Mouse (Mus musculus) kidney, adult 2 months (tissue): ENCODE data around the gene Rrp1. TPM values are rescaled to one million over a fixed set of nuclear protein-coding genes. Genes with fewer than 3 reads are reported as not detected.

ENCODE experiments used
- DNase-seq: peaks from one replicate; pipeline ENCODE4 v3.0.0; 2021
- H3K27ac ChIP-seq: fragments of 200-500 bp; 2 replicates; pipeline ENCODE4 v1.5.1; 2012; ENCODE audit warnings: low read depth, low read length, control low read depth, inconsistent platforms; ENCODE audit not compliant: insufficient read depth
- H3K27me3 ChIP-seq: fragments of 200-500 bp; replicated peaks from 2 replicates; pipeline ENCODE4 v1.6.1; 2012; ENCODE audit warnings: mild to moderate bottlenecking, moderate library complexity, low read length, inconsistent platforms; ENCODE audit not compliant: control insufficient read depth, insufficient read depth
- H3K36me3 ChIP-seq: fragments of 200-500 bp; 2 replicates; pipeline ENCODE4 v1.6.1; 2012; ENCODE audit warnings: mild to moderate bottlenecking, moderate library complexity, low read length, inconsistent platforms; ENCODE audit not compliant: control insufficient read depth, insufficient read depth
- H3K4me1 ChIP-seq: fragments of 200-500 bp; 2 replicates; pipeline ENCODE4 v1.6.1; 2011; ENCODE audit warnings: low read length; ENCODE audit not compliant: control insufficient read depth, insufficient read depth
- H3K4me3 ChIP-seq: fragments of 200-500 bp; 2 replicates; pipeline ENCODE4 v1.5.1; 2011; ENCODE audit warnings: mild to moderate bottlenecking, low read depth, low read length, control low read depth; ENCODE audit not compliant: insufficient read depth
- CTCF ChIP-seq: fragments of 200-500 bp; conservative IDR thresholded peaks from 2 replicates; pipeline ENCODE4 v1.5.1; 2011; ENCODE audit warnings: low read depth, mild to moderate bottlenecking, control low read depth, low read length, moderate library complexity, mixed read lengths; ENCODE audit not compliant: insufficient read depth, insufficient read length
- POLR2A ChIP-seq: fragments of 200-500 bp; IDR thresholded peaks from one replicate; pipeline ENCODE4 v1.6.1; 2011; ENCODE audit warnings: low read depth, low read length, control low read depth
- WGBS: fragments of 180-500 bp; shearing (Covaris S2); methylation state at CpG from one replicate; pipeline ENCODE4 v1.1.7; 2018; 5-methylcytosine and 5-hydroxymethylcytosine counted together
- polyA plus RNA-seq: library from polyadenylated mRNA; depleted of rRNA; stranded (reverse); fragments of >200 nt; gene quantifications from 2 replicates; pipeline ENCODE4 v1.2.3, GENCODE M21; 2012

The Rrp1 gene
- polyA plus RNA-seq, 1 experiment, result 80.3 TPM

- Histone ChIP-seq H3K27me3 (no peaks in the 10 kb centered on the region), H3K27ac (no peak overlapping the region), H3K36me3 (no peaks in the 10 kb centered on the region), H3K4me1 (peaks cover 7% of the 10 kb centered on the region; the same call in 1 of the 2 replicates), H3K4me3 (no peak overlapping the region)
- no peak for TF ChIP-seq POLR2A
- whole genome bisulfite sequencing, result 50% methylated on average over 4 of the region's 4 CpGs
- DNase-seq, result no peak
These were observed 39.8 kb upstream of the Rrp1 start for GRCm38 (mm10) chr10:78452641-78453040.

- DNase-seq, result no peak
- no peaks in the 10 kb centered on the region for H3K27me3 ChIP-seq
- H3K4me3 ChIP-seq, result no peak overlapping the region
- H3K4me1 ChIP-seq, result peaks cover 2% of the 10 kb centered on the region; the same call in 1 of the 2 replicates
- no peak overlapping the region for H3K27ac ChIP-seq
- no peaks in the 10 kb centered on the region for H3K36me3 ChIP-seq
- TF ChIP-seq POLR2A, result no peak
- no peak for TF ChIP-seq CTCF
- 88% methylated on average over 5 of the region's 5 CpGs for WGBS
These were observed 37.9 kb upstream of the Rrp1 start for GRCm38 (mm10) chr10:78450761-78451160.

- DNase-seq, result peak; percentile 61
- TF ChIP-seq CTCF (no peak), POLR2A (no peak)
- H3K27me3 ChIP-seq, result no peaks in the 10 kb centered on the region
- peaks cover 2% of the 10 kb centered on the region; the same call in 1 of the 2 replicates for H3K4me1 ChIP-seq
- H3K27ac ChIP-seq, result no peak overlapping the region
- no peaks in the 10 kb centered on the region for H3K36me3 ChIP-seq
- WGBS, result 50% methylated on average over 3 of the region's 3 CpGs
- no peak overlapping the region for H3K4me3 ChIP-seq
These were observed 34.6 kb upstream of the Rrp1 start for GRCm38 (mm10) chr10:78447396-78447795.

GRCm38 (mm10) chr10:78446195-78446594 is 33.4 kb upstream of the Rrp1 start:
- no peak for DNase-seq
- H3K27ac ChIP-seq, result no peak overlapping the region
- WGBS, result 98% methylated on average over 3 of the region's 3 CpGs
- H3K4me3 ChIP-seq, result no peak overlapping the region
- no peaks in the 10 kb centered on the region for H3K36me3 ChIP-seq
- no peaks in the 10 kb centered on the region for H3K27me3 ChIP-seq
- peaks cover 2% of the 10 kb centered on the region; the same call in 1 of the 2 replicates for H3K4me1 ChIP-seq
- TF ChIP-seq POLR2A, result no peak
- TF ChIP-seq CTCF, result no peak

- DNase-seq, result no peak
- no peaks in the 10 kb centered on the region for H3K36me3 ChIP-seq
- 93% methylated on average over 3 of the region's 3 CpGs for WGBS
- H3K27ac ChIP-seq, result no peak overlapping the region
- no peak overlapping the region for H3K4me3 ChIP-seq
- no peaks in the 10 kb centered on the region for H3K4me1 ChIP-seq
- TF ChIP-seq POLR2A, result no peak
- no peak for TF ChIP-seq CTCF
- H3K27me3 ChIP-seq, result no peaks in the 10 kb centered on the region
These were observed 29.4 kb upstream of the Rrp1 start for GRCm38 (mm10) chr10:78442292-78442691.

GRCm38 (mm10) chr10:78441606-78442005 is 28.8 kb upstream of the Rrp1 start:
- no peak for DNase-seq
- no peaks in the 10 kb centered on the region for H3K27me3 ChIP-seq
- TF ChIP-seq CTCF (no peak), POLR2A (no peak)
- no peaks in the 10 kb centered on the region for H3K4me1 ChIP-seq
- no peak overlapping the region for H3K27ac ChIP-seq
- no peak overlapping the region for H3K4me3 ChIP-seq
- 86% methylated on average over 5 of the region's 5 CpGs for WGBS
- no peaks in the 10 kb centered on the region for H3K36me3 ChIP-seq

GRCm38 (mm10) chr10:78440812-78441211 is 28.0 kb upstream of the Rrp1 start:
- no peaks in the 10 kb centered on the region for H3K27me3 ChIP-seq
- WGBS, result 69% methylated on average over 9 of the region's 9 CpGs
- no peaks in the 10 kb centered on the region for H3K36me3 ChIP-seq
- H3K4me1 ChIP-seq, result no peaks in the 10 kb centered on the region
- TF ChIP-seq POLR2A (no peak), CTCF (peak; percentile 75)
- H3K4me3 ChIP-seq, result no peak overlapping the region
- no peak overlapping the region for H3K27ac ChIP-seq
- no peak for DNase-seq

GRCm38 (mm10) chr10:78439990-78440389 is 27.1 kb upstream of the Rrp1 start:
- DNase-seq, result no peak
- H3K4me1 ChIP-seq, result no peaks in the 10 kb centered on the region
- no peak overlapping the region for H3K4me3 ChIP-seq
- 81% methylated on average over 7 of the region's 7 CpGs for WGBS
- no peaks in the 10 kb centered on the region for H3K27me3 ChIP-seq
- no peak overlapping the region for H3K27ac ChIP-seq
- H3K36me3 ChIP-seq, result no peaks in the 10 kb centered on the region
- no peak for TF ChIP-seq CTCF
- no peak for TF ChIP-seq POLR2A
